Mouse (Mus musculus): Measurements from ENCODE around the gene Sertad1.
A peak's percentile ranks its signal among the peaks of the same experiment; 100 is the strongest.

Sertad1 gene

GRCm38 (mm10) chr7:27486770-27487697, at the start of gene Sertad1:
Gene Sertad1, plus strand, starts transcription at chr7:27486910.
- peak; percentile 100 for DNase-seq (ENCODE audit: extremely low spot score)

DNA sequence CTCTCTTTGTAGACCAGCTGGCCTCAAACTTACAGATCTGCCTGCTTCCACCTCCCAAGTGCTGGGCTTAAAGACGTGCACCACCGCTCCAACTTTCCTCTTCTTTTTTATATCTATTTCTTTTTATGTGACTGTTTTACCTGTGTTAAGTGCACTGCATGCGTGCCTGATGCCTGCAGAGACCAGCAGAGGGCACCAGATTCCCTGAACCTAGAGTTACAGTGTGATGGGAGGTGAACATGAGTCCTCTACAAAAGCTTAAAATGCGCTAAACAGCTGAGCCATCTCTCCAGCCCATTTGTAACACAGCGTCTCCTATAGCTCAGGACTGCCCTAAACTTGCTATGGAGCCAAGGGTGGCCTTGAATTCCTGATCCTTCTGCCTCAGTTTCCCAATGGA, 49.2 kb upstream of the Sertad1 start:
- DNase-seq (ENCODE audit: extremely low spot score): no peak

DNA sequence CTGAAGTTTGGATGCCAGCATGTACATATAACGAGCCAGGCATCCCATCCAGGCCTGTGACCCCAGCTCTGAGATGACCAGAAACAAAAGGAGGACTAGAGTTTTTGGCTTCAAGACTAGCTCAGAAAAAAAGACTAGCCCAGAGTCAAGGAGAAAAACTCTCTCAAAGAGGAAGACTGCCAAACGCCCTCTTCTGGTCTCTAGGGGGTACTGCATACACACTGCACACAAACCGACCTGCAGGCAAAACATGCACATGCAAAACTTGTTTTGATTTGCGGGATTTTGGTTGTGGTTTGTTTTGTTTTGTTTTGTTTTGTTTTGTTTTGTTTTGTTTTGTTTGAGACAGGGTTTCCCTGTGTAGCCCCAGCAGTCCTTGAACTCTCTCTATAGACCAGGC, 46.7 kb upstream of the Sertad1 start:
- no peak for DNase-seq (ENCODE audit: extremely low spot score)

DNA sequence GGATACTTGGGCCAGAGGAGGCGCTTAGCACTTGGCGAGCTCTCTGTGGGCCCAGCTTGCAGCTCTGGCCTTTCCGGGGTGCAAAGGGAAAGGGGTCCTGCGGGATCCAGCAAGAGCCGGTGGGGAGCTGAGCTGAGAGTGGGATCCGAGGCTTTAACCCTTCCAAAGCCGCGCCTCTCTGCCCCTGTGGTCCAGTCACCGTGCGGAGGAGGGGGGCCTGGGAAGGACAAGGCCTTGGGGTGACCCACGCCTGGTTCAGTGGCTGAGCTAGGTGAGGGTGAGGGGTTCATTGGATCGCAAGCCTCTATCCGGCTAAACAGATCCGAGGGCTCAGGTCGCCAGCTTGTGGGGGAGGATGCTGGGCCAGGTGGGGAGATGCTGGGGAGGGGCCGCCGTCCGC, 40.7 kb upstream of the Sertad1 start:
- no peak for DNase-seq (ENCODE audit: extremely low spot score)

DNA sequence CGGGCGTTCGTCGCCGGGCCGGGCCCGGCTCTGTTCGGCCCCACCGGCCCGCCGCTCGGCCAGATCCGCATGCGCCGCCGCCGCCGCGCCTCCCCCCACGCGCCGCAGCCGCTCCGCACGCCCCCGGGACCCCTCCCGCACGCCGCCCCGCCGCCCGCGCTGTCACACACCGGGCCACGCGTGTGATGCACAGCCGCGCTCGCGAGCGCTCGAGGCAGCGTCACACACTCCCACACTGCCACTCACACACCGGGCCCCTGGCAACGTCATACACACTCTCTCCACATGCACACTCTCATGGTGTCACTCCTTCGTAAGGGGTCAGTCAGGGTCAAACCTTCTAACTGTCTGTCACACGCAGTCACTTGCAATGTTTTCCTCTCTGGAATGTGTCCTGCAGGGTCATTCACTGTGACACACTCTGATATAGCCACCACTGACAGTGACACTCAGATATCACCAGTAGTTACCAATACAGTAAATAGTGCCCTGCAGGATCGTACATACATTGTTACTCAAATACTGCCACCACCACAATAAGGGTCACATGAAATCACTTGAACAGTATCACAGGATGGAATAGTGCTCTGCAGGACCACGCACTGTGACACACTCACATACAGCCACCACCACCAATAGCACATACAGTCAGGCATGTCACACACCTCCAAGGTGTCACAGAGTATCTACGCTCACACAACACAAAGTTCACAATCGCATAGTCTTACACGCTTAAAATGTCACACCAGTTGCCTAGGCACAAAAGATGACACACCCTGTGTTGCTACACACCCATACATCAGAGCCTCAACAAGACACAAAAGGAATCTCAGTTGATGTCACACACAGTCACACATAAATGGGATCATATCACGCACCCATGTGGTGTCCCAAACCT, 39.9 kb upstream of the Sertad1 start:
- peak; percentile 36 for DNase-seq (ENCODE audit: extremely low spot score)

DNA sequence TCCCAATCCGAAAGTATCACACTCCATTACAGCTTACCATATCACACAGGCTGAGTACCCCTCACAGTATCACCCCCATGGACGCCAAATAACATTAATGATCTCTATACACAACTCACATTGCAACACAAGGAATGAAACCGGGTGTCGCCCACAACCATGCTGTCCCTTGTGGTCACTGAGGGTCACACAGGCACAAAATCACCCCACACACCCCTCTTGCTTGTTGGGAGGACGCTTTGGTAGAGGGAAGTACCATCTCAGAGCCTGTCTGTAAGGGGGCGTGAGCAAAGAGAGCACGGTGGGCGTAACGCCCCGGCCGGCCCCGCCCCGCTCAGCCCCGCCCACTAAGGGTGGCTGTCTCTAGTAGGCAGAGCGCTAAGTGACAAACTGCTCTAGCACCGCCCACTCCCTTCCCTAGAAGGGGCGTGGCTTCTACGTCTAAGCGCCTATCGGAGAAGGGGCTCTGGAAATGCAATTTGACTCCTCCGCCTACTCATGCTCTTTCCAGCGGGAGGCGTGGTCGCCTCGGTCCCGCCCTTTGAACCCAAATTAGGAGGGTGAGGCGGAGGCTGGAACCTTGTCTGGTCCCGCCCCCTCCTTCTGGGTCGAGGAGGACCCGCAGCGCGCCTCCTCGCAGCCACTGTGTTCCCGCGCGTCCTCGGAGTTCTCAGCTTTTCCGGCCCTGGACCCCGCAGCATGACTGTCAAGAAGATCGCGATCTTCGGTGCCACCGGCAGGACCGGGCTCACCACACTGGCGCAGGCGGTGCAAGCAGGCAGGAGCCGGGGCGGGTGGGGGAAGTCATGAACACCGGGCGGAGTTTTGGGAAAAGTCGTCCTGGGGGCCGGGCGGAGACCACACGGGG, 39.1 kb upstream of the Sertad1 start, which contains the start of the genes Sptbn4 and Blvrb:
TSS of gene Sptbn4 (minus strand) at position 268 of the 868 bp plus-strand sequence.
TSS of gene Blvrb (plus strand) at position 560 of the 868 bp plus-strand sequence.
- DNase-seq (ENCODE audit: extremely low spot score): peak; percentile 99

DNA sequence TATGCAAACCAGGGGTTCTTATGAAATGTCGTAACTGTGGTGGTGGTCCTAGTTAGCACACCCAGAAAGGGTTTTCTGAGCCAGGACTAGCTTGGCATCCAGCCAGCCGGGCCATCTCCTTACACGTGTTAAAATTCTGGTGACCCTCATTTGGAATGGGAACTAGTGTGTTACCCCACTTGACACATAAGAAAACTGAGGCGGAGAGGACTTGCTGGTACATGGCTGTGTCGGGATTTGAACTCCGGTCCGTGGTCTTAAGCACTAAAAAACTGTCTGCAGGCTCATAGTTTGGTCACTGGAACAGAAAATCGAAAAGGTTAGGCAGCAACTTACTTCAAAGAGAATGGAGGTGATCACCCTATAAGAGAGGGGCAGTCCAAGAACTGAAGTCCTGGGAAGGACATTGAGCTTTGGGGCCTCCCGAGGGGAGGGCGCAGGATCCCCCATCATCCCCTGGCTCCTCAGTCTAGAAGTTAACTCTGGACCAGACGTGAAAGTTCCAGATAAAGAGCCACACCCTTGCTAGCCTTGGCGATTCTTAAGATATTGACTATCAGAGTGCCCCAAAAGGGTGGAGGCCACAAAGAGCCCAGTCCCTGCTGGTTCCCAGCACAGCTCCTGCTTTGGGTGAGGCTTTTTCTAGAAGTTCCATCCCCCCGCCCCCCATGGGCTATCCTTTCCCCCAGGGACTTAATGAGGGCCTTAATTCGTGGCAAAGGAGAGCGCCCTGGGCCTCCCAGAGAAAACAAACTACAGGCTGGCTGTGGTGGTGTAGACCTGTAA, 38.1 kb upstream of the Sertad1 start:
- peak; percentile 9 for DNase-seq (ENCODE audit: extremely low spot score)

- DNase-seq (ENCODE audit: extremely low spot score): peak; percentile 52
These were observed 37.4 kb upstream of the Sertad1 start for GRCm38 (mm10) chr7:27449256-27449862.

- DNase-seq (ENCODE audit: extremely low spot score): no peak
These were observed 35.4 kb upstream of the Sertad1 start for GRCm38 (mm10) chr7:27451359-27451758.

DNA sequence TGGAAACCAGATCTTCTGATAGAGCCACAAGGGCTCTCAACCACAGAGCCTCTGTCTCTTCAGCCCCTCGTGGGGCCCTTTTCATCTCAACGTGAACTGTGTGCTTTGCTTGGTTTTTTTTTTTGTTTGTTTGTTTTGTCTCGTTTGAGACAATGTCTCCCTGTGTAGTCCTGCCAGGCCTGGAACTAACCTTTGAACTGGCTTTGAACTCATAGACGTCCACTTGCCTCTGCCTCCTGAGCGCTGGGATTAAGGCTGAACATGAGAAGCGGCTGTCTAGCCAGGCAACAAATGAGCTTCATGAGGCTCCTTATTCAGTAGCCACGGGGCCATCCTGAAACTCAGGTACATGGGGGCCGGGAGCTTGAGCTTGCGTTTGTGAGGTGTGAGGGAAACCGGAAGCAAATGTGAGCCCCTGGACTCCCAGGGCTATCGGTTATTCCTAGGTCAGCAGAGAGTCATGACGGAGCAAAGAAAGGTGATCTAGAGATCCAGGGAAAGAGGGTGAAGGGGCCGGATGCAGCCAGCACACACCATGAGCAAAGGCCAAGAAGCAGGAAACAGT, 34.4 kb upstream of the Sertad1 start:
- no peak for DNase-seq (ENCODE audit: extremely low spot score)

DNA sequence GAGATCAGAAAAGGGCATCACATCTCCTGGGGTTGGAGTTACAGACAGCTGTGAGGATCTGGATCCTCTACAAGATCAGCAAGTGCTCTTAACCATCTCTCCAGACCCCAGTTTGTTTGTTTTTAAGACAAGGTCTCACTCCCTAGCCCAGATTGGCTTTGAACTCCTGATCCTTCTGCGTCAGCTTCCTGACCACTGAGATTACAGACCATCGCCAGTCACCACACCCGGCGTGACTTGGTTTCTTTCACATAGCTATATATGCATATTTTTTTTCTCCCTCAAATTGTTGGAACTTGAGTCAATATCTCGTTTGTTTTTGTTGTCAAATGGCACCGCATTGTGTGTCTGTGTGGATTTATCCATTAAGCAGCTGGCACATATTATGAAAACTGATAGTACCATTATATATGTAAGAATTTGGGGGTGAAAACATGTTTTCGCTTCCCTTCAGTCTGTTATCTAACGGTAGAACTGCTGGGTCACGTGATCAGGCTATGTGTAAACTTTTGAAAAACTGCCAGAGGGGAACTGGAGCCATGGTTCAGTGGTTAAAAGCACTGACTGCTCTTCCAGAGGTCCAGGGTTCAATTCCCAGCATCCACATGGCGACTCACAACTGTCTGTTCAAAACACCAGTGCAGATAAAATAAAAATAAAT, 32.1 kb upstream of the Sertad1 start:
- DNase-seq (ENCODE audit: extremely low spot score): no peak

GRCm38 (mm10) chr7:27455273-27455672, 31.4 kb upstream of the Sertad1 start:
- DNase-seq (ENCODE audit: extremely low spot score): no peak

DNA sequence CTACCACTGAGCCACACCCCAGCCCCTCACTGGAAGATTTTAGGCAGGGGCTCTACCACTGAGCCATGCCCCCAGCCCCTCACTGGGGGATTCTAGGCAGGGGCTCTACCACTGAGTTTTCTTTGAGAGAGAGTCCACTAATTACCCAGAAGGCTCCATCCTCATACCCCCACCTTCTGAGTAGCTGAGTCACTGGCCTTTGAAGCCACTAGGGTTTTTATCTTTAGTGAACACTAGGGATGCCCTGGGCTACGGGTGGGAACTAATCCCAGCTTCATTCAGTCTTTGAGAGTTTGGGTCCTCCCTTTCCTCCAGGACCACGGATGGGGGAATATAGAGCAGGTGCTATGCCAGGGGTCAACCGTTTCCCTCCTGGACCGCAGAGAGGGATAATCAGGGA, 28.1 kb upstream of the Sertad1 start:
- no peak for DNase-seq (ENCODE audit: extremely low spot score)

DNA sequence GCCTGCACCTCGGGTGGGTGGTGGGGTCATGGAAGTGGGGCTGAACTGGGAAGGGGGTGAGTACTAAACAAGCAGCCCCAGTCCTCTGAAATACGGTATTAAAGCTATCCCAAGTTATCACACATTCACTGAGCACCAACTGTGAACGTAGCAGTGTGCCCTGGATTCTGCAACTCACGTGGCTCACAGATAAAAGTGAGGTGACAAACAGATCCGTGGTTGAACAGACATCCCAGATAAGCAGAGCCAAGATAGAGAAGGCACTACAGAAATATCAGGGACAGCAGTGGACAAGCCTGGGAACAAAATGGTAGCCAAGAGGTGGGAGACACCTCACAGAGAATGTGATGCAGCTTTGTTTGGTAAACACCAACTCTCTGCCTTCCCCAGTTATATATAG, 27.1 kb upstream of the Sertad1 start:
- DNase-seq (ENCODE audit: extremely low spot score): no peak

- no peak for DNase-seq (ENCODE audit: extremely low spot score)
These were observed 26.2 kb upstream of the Sertad1 start for GRCm38 (mm10) chr7:27460477-27460876.

DNA sequence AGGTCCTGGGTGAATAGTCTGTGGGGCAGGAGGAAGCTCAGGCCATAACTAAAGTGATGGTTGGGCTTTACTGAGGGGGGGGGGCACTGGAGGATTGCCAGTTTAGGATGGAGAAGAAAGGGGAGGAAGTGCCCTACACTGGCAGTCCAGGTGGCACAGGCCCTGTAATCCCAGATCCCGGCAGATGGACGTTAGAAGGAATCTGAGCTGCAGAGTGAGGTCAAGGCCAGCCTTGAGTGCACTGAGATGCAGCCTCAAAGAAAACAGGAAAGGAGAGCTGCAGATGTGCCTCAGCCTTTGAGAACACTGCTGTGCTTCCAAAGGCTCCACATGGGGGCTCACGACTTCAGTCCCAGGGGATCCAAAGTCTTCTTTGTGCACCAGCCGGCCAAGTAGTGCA, 19.1 kb upstream of the Sertad1 start:
- DNase-seq (ENCODE audit: extremely low spot score): no peak

GRCm38 (mm10) chr7:27471390-27472120, 15.2 kb upstream of the Sertad1 start:
- no peak for DNase-seq (ENCODE audit: extremely low spot score)

- no peak for DNase-seq (ENCODE audit: extremely low spot score)
These were observed 14.1 kb upstream of the Sertad1 start for GRCm38 (mm10) chr7:27472596-27472995.
